Mouse (Mus musculus) G1E (cell line): ENCODE measurements around the gene Psma1. TPM values are rescaled to one million over a fixed set of nuclear protein-coding genes. Genes with fewer than 3 reads are reported as not detected.
A peak's percentile ranks its signal among the peaks of the same experiment; 100 is the strongest.

Experiments
- ATAC-seq: 2 replicates; pipeline ENCODE4 v1.8.0; 2016; ENCODE audit warnings: mild to moderate bottlenecking; ENCODE audit not compliant: insufficient number of reproducible peaks, poor library complexity, low FRiP score, severe bottlenecking; ENCODE audit errors: extremely low read depth
- DNase-seq: peaks from one replicate; pipeline ENCODE4 v3.0.0; 2012; ENCODE audit warnings: low spot score
- H3K27me3 ChIP-seq: 2 replicates; pipeline ENCODE4 v1.6.1; 2012; ENCODE audit warnings: mild to moderate bottlenecking, low read length, inconsistent platforms; ENCODE audit not compliant: insufficient read depth
- H3K36me3 ChIP-seq: replicated peaks from 2 replicates; pipeline ENCODE3; 2012; ENCODE audit warnings: mild to moderate bottlenecking, inconsistent platforms
- H3K4me1 ChIP-seq: 2 replicates; pipeline ENCODE4 v1.6.1; 2012; ENCODE audit warnings: low read depth, low read length, inconsistent platforms, mixed read lengths; ENCODE audit not compliant: insufficient read depth
- H3K4me3 ChIP-seq: 2 replicates; pipeline ENCODE4 v1.5.1; 2012; ENCODE audit warnings: low read depth, mild to moderate bottlenecking, inconsistent platforms, low read length, moderate library complexity, mixed read lengths
- H3K9me3 ChIP-seq: replicated peaks from 2 replicates; pipeline ENCODE4 v1.6.1; 2012; ENCODE audit warnings: inconsistent platforms
- CTCF ChIP-seq: IDR thresholded peaks from 2 replicates; pipeline ENCODE4 v1.5.1; 2012; ENCODE audit warnings: low read depth, low read length, inconsistent platforms, mixed read lengths
- GATA1 ChIP-seq: IDR thresholded peaks from 2 replicates; pipeline ENCODE4 v1.6.1; 2012; ENCODE audit warnings: borderline replicate concordance, low read length, inconsistent platforms, mixed read lengths
- GATA2 ChIP-seq: IDR thresholded peaks from 2 replicates; pipeline ENCODE4 v1.6.1; 2012; ENCODE audit warnings: low read depth, low read length, inconsistent platforms, borderline replicate concordance
- POLR2AphosphoS5 ChIP-seq: IDR thresholded peaks from 2 replicates; pipeline ENCODE4 v1.6.1; 2012; ENCODE audit warnings: low read depth, low read length, inconsistent platforms; ENCODE audit not compliant: insufficient replicate concordance
- TAL1 ChIP-seq: conservative IDR thresholded peaks from 2 replicates; pipeline ENCODE4 v1.6.1; 2012; ENCODE audit warnings: low read depth, low read length, inconsistent platforms, mixed read lengths
- polyA plus RNA-seq: library from polyadenylated mRNA; stranded (reverse); fragments of >175 nt; gene quantifications from 2 replicates; pipeline ENCODE4 v1.2.3, GENCODE M21; 2012
- total RNA-seq, 2 experiments: library from RNA; stranded (forward) in 1 of 2; stranded (reverse) in 1 of 2; fragments of 200-1000 nt in 1 of 2; fragments of >200 nt in 1 of 2; fragmentation: Nextera tagmentation in 1 of 2; gene quantifications; 2 replicates each; pipeline ENCODE4 v1.2.3; 2014 to 2017

Gene Psma1
- 338 and 390 TPM in 2 replicates for total RNA-seq (2014; fragmentation: Nextera tagmentation)
- total RNA-seq (2017), result 397 and 416 TPM in 2 replicates
- 10.4 and 14.6 TPM in 2 replicates for polyA plus RNA-seq

DNA sequence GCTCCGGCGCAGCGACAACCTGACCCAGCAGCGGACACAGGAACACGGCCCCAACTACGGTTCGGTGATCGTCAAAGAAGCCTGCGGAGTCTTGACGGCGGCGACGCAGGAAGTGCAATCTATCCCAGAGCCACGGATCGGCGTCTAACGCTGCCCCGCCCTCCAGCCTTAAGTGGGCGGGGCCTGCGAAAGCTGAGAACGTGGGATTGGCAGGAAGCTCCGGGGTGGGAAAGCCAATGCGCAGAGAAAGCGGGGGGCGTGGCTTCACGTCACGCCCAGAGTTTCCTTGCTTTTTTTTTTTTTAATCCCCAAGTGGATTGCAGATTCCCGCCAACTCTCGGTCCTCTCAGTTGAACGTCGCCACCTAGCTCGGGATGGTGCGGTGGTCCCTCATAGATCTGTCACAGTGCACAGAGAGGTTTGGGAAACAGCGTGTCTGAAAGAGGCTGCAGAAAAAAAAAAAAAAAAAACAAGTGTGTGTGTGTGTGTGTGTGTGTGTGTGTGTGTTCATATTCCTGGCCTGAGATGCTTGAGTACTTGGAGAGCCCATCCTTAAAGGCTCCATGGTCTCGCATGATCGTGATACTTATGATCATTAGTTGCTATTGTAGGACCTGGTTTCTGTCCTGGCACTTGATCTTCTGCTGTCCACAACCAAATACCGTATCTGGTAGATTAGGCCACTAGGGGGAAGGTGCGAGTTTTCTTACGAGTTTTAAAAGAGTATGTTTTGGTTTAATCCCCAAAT lies at the start of gene Psma1:
Gene Psma1, minus strand, starts transcription at position 114 of the 748 bp plus-strand sequence.
- DNase-seq (peak; percentile 78), ATAC-seq (peak; percentile 91)
- H3K36me3 ChIP-seq, result peaks cover 35% of the 10 kb centered on the region
- peaks cover 21% of the 10 kb centered on the region for H3K4me1 ChIP-seq
- H3K9me3 ChIP-seq, result no peaks in the 10 kb centered on the region
- H3K4me3 ChIP-seq, result peak within 1 kb of the TSS; percentile 98
- TF ChIP-seq POLR2AphosphoS5, result no peak
- TF ChIP-seq TAL1, result no peak
- TF ChIP-seq CTCF, result no peak
- no peak for TF ChIP-seq GATA1
- no peak for TF ChIP-seq GATA2
- no peaks in the 10 kb centered on the region for H3K27me3 ChIP-seq

DNA sequence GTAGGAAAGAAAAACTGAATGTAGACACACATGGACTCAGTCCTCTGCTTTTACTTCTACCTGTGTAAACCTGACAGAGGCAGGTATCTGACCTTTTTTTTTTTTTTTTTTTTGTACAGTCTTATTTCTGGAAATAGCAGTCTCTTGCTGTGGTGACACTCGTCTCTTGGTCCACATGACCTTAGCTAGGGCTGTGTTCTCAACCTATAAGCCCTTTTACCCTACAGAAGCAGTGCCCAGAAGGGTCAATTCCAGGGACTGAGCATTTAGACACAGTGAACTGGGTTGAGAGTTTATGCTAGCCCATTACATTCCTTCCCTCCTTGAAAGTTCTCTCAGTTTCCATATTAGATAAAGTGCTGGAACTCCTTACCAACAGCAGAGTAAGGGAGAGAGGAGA lies 47.6 kb upstream of the Psma1 start:
- TF ChIP-seq CTCF, result no peak
- TF ChIP-seq GATA2, result no peak
- no peak for TF ChIP-seq GATA1
- no peak for ATAC-seq

DNA sequence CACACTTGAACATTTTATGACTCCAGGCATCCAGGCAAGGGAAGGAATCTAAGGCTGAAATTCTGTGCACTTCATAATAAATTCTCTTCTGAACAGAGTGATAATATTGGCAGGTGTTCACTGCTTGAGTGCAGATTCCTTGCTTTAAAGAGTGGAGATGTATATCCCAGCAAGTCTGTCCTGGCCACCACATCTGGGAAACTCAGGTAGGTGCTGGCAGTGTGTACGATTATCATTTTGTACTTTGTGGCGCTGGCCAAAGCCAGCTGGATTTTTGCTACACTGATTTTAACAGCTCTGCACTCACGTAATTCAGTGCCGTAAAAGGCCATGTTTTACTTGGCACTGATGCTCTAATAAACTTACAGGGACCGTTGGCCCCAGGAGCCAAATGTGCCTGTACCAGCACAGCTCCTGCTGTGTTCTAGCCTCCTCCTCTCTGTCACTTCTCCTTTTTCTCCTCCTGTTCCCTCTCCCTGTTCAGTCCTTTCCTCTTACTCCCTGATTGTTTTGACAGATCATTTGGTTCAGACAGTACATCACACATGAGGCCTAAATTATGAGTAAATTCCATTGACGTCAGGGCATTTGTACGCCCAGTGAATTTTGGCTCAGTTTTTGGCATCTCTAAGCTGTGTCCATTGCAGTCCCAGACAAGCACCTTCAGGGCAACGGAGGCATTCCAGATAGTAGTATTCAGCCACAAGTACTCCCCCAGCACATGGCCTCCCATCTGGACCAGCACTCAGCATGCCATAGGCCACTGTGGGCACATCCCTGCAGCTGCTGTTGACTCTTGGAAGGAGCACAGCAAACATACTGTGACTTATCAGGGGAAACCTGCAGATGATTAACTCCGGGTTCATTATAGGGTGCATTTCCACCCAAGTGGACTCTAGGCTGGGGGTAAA lies 46.9 kb upstream of the Psma1 start:
- Histone ChIP-seq H3K4me3 (no peak overlapping the region), H3K9me3 (no peaks in the 10 kb centered on the region), H3K4me1 (peaks cover 20% of the 10 kb centered on the region), H3K36me3 (no peaks in the 10 kb centered on the region), H3K27me3 (peaks cover 3% of the 10 kb centered on the region; the same call in 1 of the 2 replicates)
- no peak for ATAC-seq
- TF ChIP-seq POLR2AphosphoS5 (no peak), GATA1 (no peak), TAL1 (no peak), GATA2 (no peak), CTCF (no peak)
- DNase-seq, result no peak

More for the DNA sequence above, 47.6 kb upstream of the Psma1 start:
- no peak overlapping the region for H3K4me3 ChIP-seq
- peaks cover 3% of the 10 kb centered on the region; the same call in 1 of the 2 replicates for H3K27me3 ChIP-seq
- peaks cover 17% of the 10 kb centered on the region for H3K4me1 ChIP-seq
- no peak for DNase-seq
- H3K9me3 ChIP-seq, result no peaks in the 10 kb centered on the region
- H3K36me3 ChIP-seq, result no peaks in the 10 kb centered on the region

DNA sequence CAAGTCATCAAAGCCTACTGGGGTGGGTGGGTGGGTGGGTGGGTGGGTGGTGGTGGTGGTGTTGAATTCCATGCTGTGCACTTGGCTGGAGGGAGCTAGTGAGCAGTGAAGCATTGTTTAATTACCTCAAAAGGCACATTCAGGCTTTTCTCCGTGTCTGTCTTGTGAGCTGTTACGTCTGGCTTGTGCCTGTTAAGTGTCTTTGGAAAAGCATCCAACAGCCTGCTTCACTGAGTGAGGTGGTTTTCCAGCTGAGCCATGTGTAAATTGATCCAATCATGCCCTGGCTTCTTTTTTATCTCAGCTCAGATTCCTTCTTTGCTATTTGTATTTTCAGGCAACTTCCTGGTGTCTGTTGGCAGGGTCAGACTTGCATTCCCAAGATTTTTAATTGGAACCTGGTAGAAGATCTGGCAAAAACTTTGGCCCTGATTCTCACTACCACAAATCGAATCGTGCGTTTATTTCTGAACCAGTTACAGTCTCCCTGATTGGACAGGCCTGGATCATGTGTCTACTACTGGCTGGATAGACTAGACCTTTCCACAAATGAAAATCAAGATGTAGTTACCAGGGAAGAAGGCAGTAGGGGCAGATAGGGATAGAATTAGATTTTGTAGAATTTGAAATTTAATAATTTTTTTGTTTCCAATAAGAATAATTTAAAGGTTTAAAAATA lies 45.9 kb upstream of the Psma1 start:
- Histone ChIP-seq H3K9me3 (no peaks in the 10 kb centered on the region), H3K4me1 (peaks cover 29% of the 10 kb centered on the region), H3K36me3 (no peaks in the 10 kb centered on the region), H3K4me3 (no peak overlapping the region), H3K27me3 (peaks cover 3% of the 10 kb centered on the region; the same call in 1 of the 2 replicates)
- no peak for TF ChIP-seq GATA1
- no peak for TF ChIP-seq CTCF
- TF ChIP-seq GATA2, result no peak
- TF ChIP-seq TAL1, result no peak
- no peak for TF ChIP-seq POLR2AphosphoS5
- DNase-seq (no peak), ATAC-seq (no peak)

DNA sequence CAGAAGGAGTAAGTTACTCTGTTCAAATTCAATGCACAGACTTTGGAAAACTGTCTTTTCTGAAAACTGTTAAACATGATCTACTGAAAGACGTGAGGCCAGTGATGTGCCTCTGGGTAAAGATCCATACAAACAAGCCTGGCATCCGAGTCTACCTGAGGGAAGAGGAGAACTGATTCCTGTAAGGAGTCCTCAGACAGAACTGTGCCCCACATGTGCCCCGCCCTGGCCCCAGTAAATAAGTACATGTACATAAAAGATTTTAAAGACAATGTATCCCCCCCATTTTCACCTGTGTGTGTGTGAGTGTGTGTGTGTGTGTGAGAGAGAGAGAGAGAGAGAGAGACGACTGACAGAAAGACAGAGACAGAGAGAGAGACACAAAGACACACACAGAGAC lies 42.0 kb upstream of the Psma1 start:
- no peaks in the 10 kb centered on the region for H3K9me3 ChIP-seq
- H3K36me3 ChIP-seq, result no peaks in the 10 kb centered on the region
- DNase-seq (no peak), ATAC-seq (no peak)
- H3K27me3 ChIP-seq, result peaks cover 7% of the 10 kb centered on the region
- peaks cover 38% of the 10 kb centered on the region for H3K4me1 ChIP-seq
- no peak for TF ChIP-seq CTCF
- TF ChIP-seq TAL1, result no peak
- no peak for TF ChIP-seq POLR2AphosphoS5
- no peak for TF ChIP-seq GATA1
- TF ChIP-seq GATA2, result no peak
- no peak overlapping the region for H3K4me3 ChIP-seq

DNA sequence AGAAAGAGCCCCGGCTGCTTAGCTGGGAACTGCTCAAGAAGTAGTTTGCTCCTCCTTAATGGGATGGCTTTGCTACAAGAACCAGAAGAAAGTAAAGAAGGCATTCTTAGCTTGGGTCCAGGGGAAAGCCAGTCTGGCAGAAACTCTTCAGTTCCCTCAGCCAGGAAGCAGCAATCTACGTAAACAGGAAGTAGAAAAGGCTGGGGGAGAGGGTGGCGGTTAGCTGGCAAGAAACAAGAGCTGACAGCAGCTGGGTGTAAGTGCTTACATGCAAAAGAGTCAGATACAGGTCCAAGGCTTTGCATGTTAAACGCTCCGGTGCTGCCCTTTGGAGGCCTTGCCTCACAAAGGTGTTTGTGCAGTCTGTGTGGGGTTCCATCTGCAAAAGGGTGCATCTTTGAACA lies 41.5 kb upstream of the Psma1 start:
- DNase-seq (peak; percentile 23), ATAC-seq (peak; percentile 72)
- no peak overlapping the region; the same call in 1 of the 2 replicates for H3K4me3 ChIP-seq

More for the DNA sequence above, 41.5 kb upstream of the Psma1 start:
- H3K4me1 ChIP-seq, result peaks cover 34% of the 10 kb centered on the region
- no peaks in the 10 kb centered on the region for H3K36me3 ChIP-seq
- H3K9me3 ChIP-seq, result no peaks in the 10 kb centered on the region
- no peak for TF ChIP-seq GATA1
- TF ChIP-seq TAL1, result no peak
- no peak for TF ChIP-seq POLR2AphosphoS5
- no peak for TF ChIP-seq GATA2
- no peak for TF ChIP-seq CTCF
- peaks cover 7% of the 10 kb centered on the region for H3K27me3 ChIP-seq
